Mouse (Mus musculus): Measurements from ENCODE around the gene Mras.

Gene Mras

GRCm38 (mm10) chr9:99437031-99437764 lies at the start of gene Mras:
Mras (minus strand) TSS chr9:99437381.
- no peak for DNase-seq (ENCODE audit: low spot score)

GRCm38 (mm10) chr9:99485144-99485543 lies 48.0 kb upstream of the Mras start:
- no peak for DNase-seq (ENCODE audit: low spot score)

- DNase-seq (ENCODE audit: low spot score): no peak
Observed at GRCm38 (mm10) chr9:99484632-99485031, 47.5 kb upstream of the Mras start.

- DNase-seq (ENCODE audit: low spot score): no peak
Observed at GRCm38 (mm10) chr9:99483191-99483590, 46.0 kb upstream of the Mras start.

GRCm38 (mm10) chr9:99480764-99481163 lies 43.6 kb upstream of the Mras start:
- DNase-seq (ENCODE audit: low spot score): no peak

GRCm38 (mm10) chr9:99479181-99479711 lies 42.1 kb upstream of the Mras start:
- DNase-seq (ENCODE audit: low spot score): no peak

GRCm38 (mm10) chr9:99471334-99471733 lies 34.2 kb upstream of the Mras start:
- DNase-seq (ENCODE audit: low spot score): no peak

- no peak for DNase-seq (ENCODE audit: low spot score)
Observed at GRCm38 (mm10) chr9:99470347-99471092, 33.3 kb upstream of the Mras start.

GRCm38 (mm10) chr9:99469681-99470273 lies 32.6 kb upstream of the Mras start:
- no peak for DNase-seq (ENCODE audit: low spot score)

GRCm38 (mm10) chr9:99468572-99468971 lies 31.4 kb upstream of the Mras start:
- no peak for DNase-seq (ENCODE audit: low spot score)

- DNase-seq (ENCODE audit: low spot score): no peak
Observed at GRCm38 (mm10) chr9:99464876-99465275, 27.7 kb upstream of the Mras start.

GRCm38 (mm10) chr9:99459730-99460129 lies 22.5 kb upstream of the Mras start:
- no peak for DNase-seq (ENCODE audit: low spot score)

GRCm38 (mm10) chr9:99458529-99459208 lies 21.5 kb upstream of the Mras start:
- peak; percentile 64 for DNase-seq (ENCODE audit: low spot score)

- no peak for DNase-seq (ENCODE audit: low spot score)
Observed at GRCm38 (mm10) chr9:99454211-99454610, 17.0 kb upstream of the Mras start.

GRCm38 (mm10) chr9:99451161-99451560 lies 14.0 kb upstream of the Mras start, which contains the start of gene Nme9:
Nme9 (plus strand) TSS chr9:99451475.
- DNase-seq (ENCODE audit: low spot score): no peak

GRCm38 (mm10) chr9:99449886-99450647 lies 12.9 kb upstream of the Mras start:
- no peak for DNase-seq (ENCODE audit: low spot score)

- no peak for DNase-seq (ENCODE audit: low spot score)
Observed at GRCm38 (mm10) chr9:99447323-99447722, 10.1 kb upstream of the Mras start.

GRCm38 (mm10) chr9:99446259-99446658 lies 9.1 kb upstream of the Mras start:
- DNase-seq (ENCODE audit: low spot score): no peak

GRCm38 (mm10) chr9:99444590-99445178 lies 7.5 kb upstream of the Mras start:
- no peak for DNase-seq (ENCODE audit: low spot score)

GRCm38 (mm10) chr9:99441647-99442433 lies 4.7 kb upstream of the Mras start:
- no peak for DNase-seq (ENCODE audit: low spot score)

Data from urinary bladder, postnatal 25 days (tissue).